Mouse (Mus musculus) ovary, postnatal 36 days (tissue): ENCODE measurements around the gene Gapvd1.
A peak's percentile ranks its signal among the peaks of the same experiment; 100 is the strongest.
"Not testable (repeated sequence)": the region's sequence is repeated elsewhere in the genome, so short reads cannot be mapped to it uniquely, and the experiment has no call there.

Experiments used
- DNase-seq: peaks from one replicate; pipeline ENCODE4 v3.0.0; 2022; ENCODE audit warnings: low spot score, mixed read lengths

Gapvd1 gene

GRCm38 (mm10) chr2:34754551-34755358 lies at the start of gene Gapvd1:
Gene Gapvd1 (minus strand): TSS chr2:34755232.
- DNase-seq: no peak

GRCm38 (mm10) chr2:34804815-34805214 lies 49.8 kb upstream of the Gapvd1 start:
- DNase-seq: no peak

- DNase-seq: no peak
Measured at GRCm38 (mm10) chr2:34804172-34804571, 49.1 kb upstream of the Gapvd1 start.

GRCm38 (mm10) chr2:34803746-34804145 lies 48.7 kb upstream of the Gapvd1 start:
- no peak for DNase-seq

- peak; percentile 31 for DNase-seq
Measured at GRCm38 (mm10) chr2:34802565-34803245, 47.7 kb upstream of the Gapvd1 start.

- peak; percentile 94 for DNase-seq
Measured at GRCm38 (mm10) chr2:34801516-34802482, 46.8 kb upstream of the Gapvd1 start.

GRCm38 (mm10) chr2:34800371-34800770 lies 45.3 kb upstream of the Gapvd1 start:
- no peak for DNase-seq

GRCm38 (mm10) chr2:34799357-34800256 lies 44.6 kb upstream of the Gapvd1 start, which contains the start of gene Rabepk:
Gene Rabepk (minus strand): TSS chr2:34799912.
- DNase-seq: peak; percentile 87

- no peak for DNase-seq
Measured at GRCm38 (mm10) chr2:34795426-34795825, 40.4 kb upstream of the Gapvd1 start.

- DNase-seq: no peak
Measured at GRCm38 (mm10) chr2:34794511-34794910, 39.5 kb upstream of the Gapvd1 start.

GRCm38 (mm10) chr2:34792543-34792942 lies 37.5 kb upstream of the Gapvd1 start:
- DNase-seq: not testable (repeated sequence)

GRCm38 (mm10) chr2:34790282-34790681 lies 35.2 kb upstream of the Gapvd1 start:
- DNase-seq: no peak

GRCm38 (mm10) chr2:34784085-34784484 lies 29.1 kb upstream of the Gapvd1 start:
- no peak for DNase-seq

GRCm38 (mm10) chr2:34783064-34784020 lies 28.3 kb upstream of the Gapvd1 start:
- DNase-seq: no peak

- DNase-seq: no peak
Measured at GRCm38 (mm10) chr2:34777237-34777868, 22.3 kb upstream of the Gapvd1 start.

- DNase-seq: no peak
Measured at GRCm38 (mm10) chr2:34774493-34774892, 19.5 kb upstream of the Gapvd1 start.

- DNase-seq: no peak
Measured at GRCm38 (mm10) chr2:34773673-34774072, 18.6 kb upstream of the Gapvd1 start.

- DNase-seq: no peak
Measured at GRCm38 (mm10) chr2:34772252-34773235, 17.5 kb upstream of the Gapvd1 start.
